Mouse (Mus musculus) kidney, postnatal 0 days (tissue): Measurements from ENCODE around the gene Pitpnm1. TPM values are rescaled to one million over a fixed set of nuclear protein-coding genes. Genes with fewer than 3 reads are reported as not detected.

ENCODE experiments used
- ATAC-seq: fragments of 200-750 bp; cut with Nextera tagmentation; replicated peaks from 2 replicates; pipeline ENCODE4 v1.8.0; 2017; ENCODE audit warnings: low read depth, moderate number of reproducible peaks, moderate TSS enrichment, moderate library complexity; ENCODE audit not compliant: low FRiP score
- DNase-seq: peaks from one replicate; pipeline ENCODE4 v3.0.0-alpha.2; 2016; ENCODE audit warnings: low spot score
- H3K27ac ChIP-seq: fragments of 300-500 bp; sonication (generic); 2 replicates; pipeline ENCODE4 v1.5.1; 2014; ENCODE audit warnings: mild to moderate bottlenecking
- H3K27me3 ChIP-seq: fragments of 300-500 bp; sonication (generic); 2 replicates; pipeline ENCODE4 v1.6.1; 2014; ENCODE audit warnings: low read length, mixed read lengths; ENCODE audit not compliant: insufficient read depth
- H3K36me3 ChIP-seq: fragments of 300-500 bp; sonication (generic); 2 replicates; pipeline ENCODE4 v1.6.1; 2014; ENCODE audit warnings: low read length, mixed read lengths; ENCODE audit not compliant: insufficient read depth
- H3K4me1 ChIP-seq: fragments of 300-500 bp; sonication (generic); replicated peaks from 2 replicates; pipeline ENCODE4 v1.6.1; 2014; ENCODE audit warnings: antibody characterized with exemption, low read length, mixed read lengths; ENCODE audit not compliant: insufficient read depth
- H3K4me2 ChIP-seq: fragments of 300-500 bp; sonication (generic); 2 replicates; pipeline ENCODE4 v1.6.1; 2014; ENCODE audit warnings: mild to moderate bottlenecking, low read length, moderate library complexity, mixed read lengths
- H3K4me3 ChIP-seq: fragments of 300-500 bp; sonication (generic); replicated peaks from 2 replicates; pipeline ENCODE4 v1.5.1; 2014; ENCODE audit warnings: low read depth, low read length
- H3K9ac ChIP-seq: fragments of 300-500 bp; sonication (generic); 2 replicates; pipeline ENCODE4 v1.6.1; 2014; ENCODE audit warnings: low read depth, low read length
- H3K9me3 ChIP-seq: fragments of 300-500 bp; sonication (generic); replicated peaks from 2 replicates; pipeline ENCODE4 v1.6.1; 2016; ENCODE audit warnings: low read length, inconsistent platforms, mixed read lengths
- CTCF ChIP-seq: IDR thresholded peaks from 2 replicates; pipeline ENCODE4 v1.5.1; 2016; ENCODE audit warnings: antibody characterized with exemption, low read depth, mild to moderate bottlenecking, moderate library complexity
- WGBS: fragments of 180-500 bp; shearing (Covaris S2); extraction: QIAGEN DNeasy Blood & Tissue Kit; methylation state at CpG from one replicate; pipeline ENCODE4 v1.1.7; 2014; 5-methylcytosine and 5-hydroxymethylcytosine counted together
- polyA plus RNA-seq: library from polyadenylated mRNA; unstranded; fragments of >200 nt; fragmentation: Nextera tagmentation; extraction: Ambion mirVana; gene quantifications from 2 replicates; pipeline ENCODE4 v1.2.1, GENCODE M21; 2015

Pitpnm1 gene
- polyA plus RNA-seq, 1 experiment from 2014 or later: 12.2 TPM

- Histone ChIP-seq H3K4me1 (no peaks in the 10 kb centered on the region), H3K27ac (no peak overlapping the region), H3K9me3 (no peaks in the 10 kb centered on the region), H3K4me2 (no peak overlapping the region), H3K36me3 (no peaks in the 10 kb centered on the region), H3K4me3 (no peak overlapping the region), H3K9ac (no peak overlapping the region), H3K27me3 (no peaks in the 10 kb centered on the region)
- ATAC-seq: no peak
- no peak for TF ChIP-seq CTCF
- 92% methylated on average over 3 of the region's 3 CpGs for WGBS
- DNase-seq: no peak
Measured at GRCm38 (mm10) chr19:4090446-4090845, 9.4 kb upstream of the Pitpnm1 start.

DNA sequence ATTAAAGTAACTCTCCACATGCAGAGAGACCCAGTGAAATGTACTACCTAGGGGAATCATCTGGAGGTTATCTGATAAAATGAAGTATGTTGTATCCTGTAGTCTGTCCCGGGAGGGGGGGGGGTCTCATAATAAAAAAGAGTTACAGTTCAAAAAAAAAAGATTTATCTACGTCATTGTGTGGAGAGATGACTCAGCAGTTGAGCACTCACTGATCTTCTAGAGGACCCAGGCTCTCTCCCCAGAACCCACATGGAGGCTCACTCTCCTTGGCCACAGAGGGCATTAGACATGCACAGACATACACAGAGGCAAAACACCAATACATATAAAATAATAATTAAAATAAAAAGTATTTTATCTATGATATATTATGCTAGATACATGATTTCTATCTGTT, 8.4 kb upstream of the Pitpnm1 start:
- Histone ChIP-seq H3K4me3 (no peak overlapping the region), H3K9me3 (no peaks in the 10 kb centered on the region), H3K4me1 (no peaks in the 10 kb centered on the region), H3K27ac (no peak overlapping the region), H3K27me3 (no peaks in the 10 kb centered on the region), H3K4me2 (no peak overlapping the region), H3K9ac (no peak overlapping the region), H3K36me3 (no peaks in the 10 kb centered on the region)
- DNase-seq (no peak), ATAC-seq (no peak)
- WGBS: 55% methylated on average over 2 of the region's 2 CpGs
- no peak for TF ChIP-seq CTCF

GRCm38 (mm10) chr19:4092750-4093149, 7.0 kb upstream of the Pitpnm1 start:
- Histone ChIP-seq H3K9me3 (no peaks in the 10 kb centered on the region), H3K27me3 (no peaks in the 10 kb centered on the region), H3K4me3 (no peak overlapping the region), H3K9ac (no peak overlapping the region), H3K4me2 (no peak overlapping the region), H3K27ac (no peak overlapping the region), H3K4me1 (peaks cover 5% of the 10 kb centered on the region; the same call in 1 of the 2 replicates), H3K36me3 (no peaks in the 10 kb centered on the region)
- 34% methylated on average over 3 of the region's 3 CpGs for WGBS
- TF ChIP-seq CTCF: no peak
- ATAC-seq: no peak
- DNase-seq: no peak

DNA sequence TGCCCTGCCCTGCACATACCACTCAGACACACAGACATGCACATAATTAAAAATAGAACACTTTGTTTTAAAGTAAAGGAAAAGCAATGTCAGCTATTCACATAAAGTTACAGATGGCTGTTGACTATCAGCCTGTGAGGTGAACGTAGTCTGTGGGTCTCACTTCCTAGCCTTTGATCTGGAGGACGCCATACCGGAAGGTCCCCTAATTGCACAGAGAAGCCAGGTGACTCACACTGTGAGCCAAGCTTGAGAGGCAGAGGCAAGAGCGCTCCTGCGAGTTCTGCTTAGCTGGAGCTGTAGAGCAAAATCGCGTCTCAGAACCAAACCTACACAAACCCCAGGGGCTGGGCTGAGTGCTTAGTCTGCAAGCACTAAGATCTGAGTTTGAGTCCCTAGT, 6.0 kb upstream of the Pitpnm1 start:
- no peaks in the 10 kb centered on the region for H3K9me3 ChIP-seq
- no peaks in the 10 kb centered on the region for H3K27me3 ChIP-seq
- no peak overlapping the region for H3K27ac ChIP-seq
- DNase-seq (no peak), ATAC-seq (no peak)
- no peak overlapping the region for H3K9ac ChIP-seq
- no peak overlapping the region for H3K4me2 ChIP-seq
- H3K4me1 ChIP-seq: peaks cover 7% of the 10 kb centered on the region; the same call in 1 of the 2 replicates
- TF ChIP-seq CTCF: no peak
- H3K4me3 ChIP-seq: no peak overlapping the region
- H3K36me3 ChIP-seq: no peaks in the 10 kb centered on the region
- WGBS: 53% methylated on average over 7 of the region's 7 CpGs

DNA sequence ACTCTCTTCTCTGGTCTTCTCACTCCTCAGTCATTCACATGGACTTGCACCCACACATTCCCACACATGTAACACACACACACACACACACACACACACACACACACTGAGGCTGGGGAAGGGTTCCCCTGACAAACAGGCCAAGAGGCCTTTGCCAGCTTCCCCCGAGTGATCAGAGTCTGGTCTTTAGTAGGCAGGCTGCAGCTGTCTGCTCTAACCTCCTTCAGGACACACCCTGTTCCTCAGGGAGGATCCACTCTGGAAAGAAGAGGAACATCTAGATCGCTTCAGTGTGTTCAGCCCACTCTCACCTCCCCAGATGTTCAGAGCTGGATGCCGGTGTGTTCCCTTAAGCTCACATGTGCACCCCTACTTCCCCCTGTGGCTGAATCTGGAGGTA, 5.5 kb upstream of the Pitpnm1 start:
- Histone ChIP-seq H3K4me3 (no peak overlapping the region), H3K36me3 (no peaks in the 10 kb centered on the region), H3K27ac (no peak overlapping the region), H3K9me3 (no peaks in the 10 kb centered on the region), H3K4me1 (peaks cover 11% of the 10 kb centered on the region; the same call in 1 of the 2 replicates), H3K4me2 (no peak overlapping the region), H3K9ac (no peak overlapping the region), H3K27me3 (no peaks in the 10 kb centered on the region)
- ATAC-seq: no peak
- 85% methylated on average over 3 of the region's 3 CpGs for WGBS
- DNase-seq: no peak
- no peak for TF ChIP-seq CTCF

DNA sequence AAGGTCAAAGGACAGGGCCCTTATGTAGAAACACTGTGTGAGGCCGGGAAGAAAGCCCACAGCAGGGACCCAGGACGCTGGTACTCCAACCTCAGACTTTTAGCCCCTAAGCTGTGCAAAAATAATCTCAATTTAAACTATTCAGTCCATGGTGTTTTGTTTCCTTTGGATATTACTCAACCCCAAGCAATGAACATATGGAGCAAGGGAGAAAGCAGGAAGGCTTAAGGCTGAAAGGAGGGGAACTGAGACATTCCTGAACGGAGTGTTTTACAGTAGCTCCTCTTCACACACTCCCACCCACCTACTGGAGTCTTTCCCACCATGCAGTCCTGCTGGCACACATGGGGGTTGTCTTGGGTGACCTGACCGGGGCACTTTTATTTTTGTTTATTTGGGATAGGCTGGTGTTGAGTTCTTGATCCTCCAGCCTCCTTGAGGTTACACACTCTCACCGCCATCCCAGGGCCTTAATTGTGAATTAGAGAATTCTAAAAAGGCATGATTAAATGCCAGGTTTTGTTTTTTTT, 5.0 kb upstream of the Pitpnm1 start:
- no peak overlapping the region for H3K4me2 ChIP-seq
- no peak for TF ChIP-seq CTCF
- 76% methylated on average over 5 of the region's 5 CpGs for WGBS
- no peaks in the 10 kb centered on the region for H3K27me3 ChIP-seq
- H3K4me3 ChIP-seq: no peak overlapping the region
- H3K27ac ChIP-seq: no peak overlapping the region
- H3K36me3 ChIP-seq: no peaks in the 10 kb centered on the region
- no peak for DNase-seq
- ATAC-seq: no peak
- peaks cover 16% of the 10 kb centered on the region; the same call in 1 of the 2 replicates for H3K4me1 ChIP-seq
- H3K9me3 ChIP-seq: no peaks in the 10 kb centered on the region
- no peak overlapping the region for H3K9ac ChIP-seq

DNA sequence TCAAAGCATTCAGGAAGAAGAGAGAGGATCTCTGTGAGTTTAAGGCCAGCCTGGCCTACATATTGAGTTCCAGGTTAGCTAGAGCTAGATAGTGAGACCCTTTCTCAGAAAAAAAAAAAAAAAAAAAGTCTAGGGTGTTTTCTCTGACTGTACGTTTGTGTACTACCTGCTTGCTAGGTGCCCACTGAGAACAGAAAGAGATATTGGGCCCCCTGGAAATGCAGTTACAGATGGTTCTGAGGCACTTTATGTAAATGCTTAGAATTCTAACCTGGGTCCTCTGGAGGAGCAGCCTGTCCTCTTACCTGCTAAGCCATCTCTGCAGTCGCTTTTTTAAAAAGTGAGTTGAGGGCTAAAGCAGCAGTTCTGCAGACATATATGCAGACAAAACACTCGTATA, 4.0 kb upstream of the Pitpnm1 start:
- Histone ChIP-seq H3K9me3 (no peaks in the 10 kb centered on the region), H3K27ac (no peak overlapping the region), H3K4me2 (no peak overlapping the region), H3K4me3 (no peak overlapping the region), H3K9ac (no peak overlapping the region), H3K4me1 (peaks cover 20% of the 10 kb centered on the region; the same call in 1 of the 2 replicates), H3K36me3 (no peaks in the 10 kb centered on the region), H3K27me3 (no peaks in the 10 kb centered on the region)
- no peak for ATAC-seq
- 79% methylated on average over 3 of the region's 3 CpGs for WGBS
- DNase-seq: no peak
- no peak for TF ChIP-seq CTCF
